Mouse (Mus musculus): ENCODE results near the gene Ric8a. TPM values are rescaled to one million over a fixed set of nuclear protein-coding genes. Genes with fewer than 3 reads are reported as not detected.

Ric8a gene
- 10 to 100 TPM; 52.7 to 60.4 TPM for total RNA-seq (2021)
- long read RNA-seq, experiment 1, transcript Ric8a-202 (8 exons, 2,272 nt) = minor isoform, 9 of 120 reads
- long read RNA-seq, experiment 1, transcript Ric8a-201 (10 exons, 3,406 nt) = major isoform, 76 of 120 reads
- long read RNA-seq, experiment 1, partial matches to known transcripts = 15 of 120 reads
- long read RNA-seq, experiment 1, other reads (novel, unspliced or antisense) = 17 of 120 reads
- long read RNA-seq, experiment 2, transcript Ric8a-201 (10 exons, 3,406 nt) = major isoform, 28 of 31 reads
- long read RNA-seq, experiment 2, partial matches to known transcripts = 2 of 31 reads
- long read RNA-seq, experiment 2, other reads (novel, unspliced or antisense) = 1 of 31 reads

- peak; percentile 95 to 96 for DNase-seq
Observed at GRCm38 (mm10) chr7:140856785-140857549, at the start of gene Ric8a. Ric8a (plus strand) TSS chr7:140856957.

GRCm38 (mm10) chr7:140810496-140810895, 46.3 kb upstream of the Ric8a start:
- DNase-seq = no peak

GRCm38 (mm10) chr7:140811714-140812113, 45.0 kb upstream of the Ric8a start:
- DNase-seq = no peak

GRCm38 (mm10) chr7:140812850-140813249, 43.9 kb upstream of the Ric8a start:
- no peak for DNase-seq

GRCm38 (mm10) chr7:140820173-140820572, 36.6 kb upstream of the Ric8a start:
- DNase-seq = no peak

- no peak for DNase-seq
Observed at GRCm38 (mm10) chr7:140821305-140821652, 35.5 kb upstream of the Ric8a start.

GRCm38 (mm10) chr7:140821653-140822329, 35.0 kb upstream of the Ric8a start, which contains the start of gene Zfp941:
Zfp941 (minus strand) TSS chr7:140822178.
- DNase-seq = peak; percentile 50 to 63

GRCm38 (mm10) chr7:140822731-140823130, 34.0 kb upstream of the Ric8a start:
- no peak for DNase-seq

GRCm38 (mm10) chr7:140828171-140828881, 28.4 kb upstream of the Ric8a start:
- DNase-seq = peak; percentile 55 to 58

GRCm38 (mm10) chr7:140831447-140831846, 25.3 kb upstream of the Ric8a start:
- peak; percentile 58 to 59 for DNase-seq

- DNase-seq = no peak
Observed at GRCm38 (mm10) chr7:140833341-140833740, 23.4 kb upstream of the Ric8a start.

- DNase-seq = peak; percentile 67 to 73
Observed at GRCm38 (mm10) chr7:140834968-140835757, 21.6 kb upstream of the Ric8a start, which contains the start of gene Urah. Urah (plus strand) TSS chr7:140835018.

GRCm38 (mm10) chr7:140835758-140836087, 21.0 kb upstream of the Ric8a start:
- DNase-seq = no peak

- no peak for DNase-seq
Observed at GRCm38 (mm10) chr7:140836243-140837115, 20.3 kb upstream of the Ric8a start.

GRCm38 (mm10) chr7:140839556-140839955, 17.2 kb upstream of the Ric8a start:
- DNase-seq = no peak

GRCm38 (mm10) chr7:140840750-140841735, 15.7 kb upstream of the Ric8a start:
- no peak for DNase-seq

GRCm38 (mm10) chr7:140843806-140844205, 13.0 kb upstream of the Ric8a start:
- DNase-seq = no peak

GRCm38 (mm10) chr7:140844905-140845665, 11.7 kb upstream of the Ric8a start, which contains the start of gene Scgb1c1:
Scgb1c1 (plus strand) TSS chr7:140845547.
- DNase-seq = peak; percentile 93 to 94
